Mouse (Mus musculus) erythroid progenitor cell, adult 5-6 weeks (primary cell): ENCODE measurements around the gene Zfp536. TPM values are rescaled to one million over a fixed set of nuclear protein-coding genes. Genes with fewer than 3 reads are reported as not detected.

ENCODE experiments used
- ATAC-seq: replicated peaks from 2 replicates; pipeline ENCODE4 v1.8.0; 2016; ENCODE audit warnings: moderate number of reproducible peaks, mild to moderate bottlenecking, moderate TSS enrichment, inconsistent platforms; ENCODE audit not compliant: poor library complexity, low FRiP score, severe bottlenecking
- total RNA-seq, 2 experiments: library from RNA; stranded (forward) in 1 of 2; stranded (reverse) in 1 of 2; fragments of 150-400 nt in 1 of 2; fragments of 186-747, 209-891 nt in 1 of 2; gene quantifications; 2 replicates each; pipeline versions ENCODE4 v1.2.3 to v1.2.4; 2015 to 2017; ENCODE audit warnings: low replicate concordance in 2 of 2

Gene Zfp536
- total RNA-seq (2015; ENCODE audit: low replicate concordance): not detected in 2 replicates
- total RNA-seq (2017; ENCODE audit: low replicate concordance): not detected in 2 replicates

DNA sequence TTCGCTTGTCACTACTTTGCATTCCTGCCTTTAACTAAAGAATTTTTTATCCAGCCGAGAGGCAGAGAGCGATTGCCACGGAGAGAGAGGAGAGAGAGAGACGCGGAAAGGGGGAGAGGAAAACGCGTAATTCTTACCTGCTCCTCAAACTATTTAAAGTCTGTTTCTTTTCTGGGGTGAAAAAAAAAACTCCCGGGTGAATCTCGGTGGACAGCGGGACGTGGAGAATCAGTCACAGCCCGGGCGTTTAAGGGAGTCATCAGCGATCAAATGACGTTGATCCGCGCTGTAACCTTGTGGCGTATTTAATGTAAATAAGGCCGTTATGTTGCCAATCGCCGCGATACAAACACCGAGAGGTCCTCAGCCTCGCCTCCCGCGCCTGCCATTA lies at the start of gene Zfp536:
Zfp536 (minus strand) TSS at position 330 of the 391 bp plus-strand sequence.
- no peak for ATAC-seq

- no peak for ATAC-seq
These were observed 47.3 kb upstream of the Zfp536 start for GRCm38 (mm10) chr7:37820670-37821301.

GRCm38 (mm10) chr7:37818631-37819340 lies 45.3 kb upstream of the Zfp536 start:
- ATAC-seq: no peak

DNA sequence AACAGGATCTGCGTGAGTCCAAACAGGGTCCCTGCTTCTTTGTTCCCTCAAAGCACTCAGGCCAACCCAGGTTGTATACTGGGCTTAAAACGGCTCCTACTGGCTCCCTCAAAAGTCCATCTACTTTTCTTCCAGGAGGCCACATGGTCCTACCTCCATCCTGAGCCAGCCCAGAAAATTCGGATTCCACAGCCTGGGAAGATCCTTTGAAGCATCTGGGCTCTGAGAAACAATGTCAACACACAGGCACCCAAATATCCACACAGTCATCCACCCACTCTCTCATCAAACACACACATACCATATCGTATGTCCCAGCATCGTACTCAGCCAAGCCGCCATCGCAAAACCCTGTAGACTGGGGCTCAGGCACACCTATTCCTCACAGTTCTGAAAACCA lies 43.5 kb upstream of the Zfp536 start:
- ATAC-seq: no peak

GRCm38 (mm10) chr7:37814844-37815406 lies 41.5 kb upstream of the Zfp536 start:
- no peak for ATAC-seq

GRCm38 (mm10) chr7:37813676-37814075 lies 40.2 kb upstream of the Zfp536 start:
- ATAC-seq: no peak

DNA sequence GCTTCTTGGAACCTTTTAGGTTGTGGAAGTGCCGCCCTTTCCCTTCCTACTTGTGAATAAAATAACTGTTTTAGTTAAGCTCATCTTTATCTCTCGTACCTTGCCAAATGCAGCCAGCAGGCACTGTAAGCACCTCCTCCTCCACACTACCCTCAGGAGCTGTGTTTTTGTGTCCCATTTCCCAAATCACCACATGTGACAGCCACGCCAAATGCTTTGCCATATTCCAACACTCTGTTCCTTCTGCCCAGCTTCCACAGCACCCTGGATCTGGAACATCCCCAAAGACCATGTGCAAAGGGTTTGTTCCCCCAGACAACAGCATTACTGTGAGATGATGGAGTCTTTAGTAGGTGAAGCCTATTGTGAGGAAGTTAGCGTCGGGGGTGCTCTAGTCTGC lies 36.5 kb upstream of the Zfp536 start:
- no peak for ATAC-seq

- no peak for ATAC-seq
These were observed 35.6 kb upstream of the Zfp536 start for GRCm38 (mm10) chr7:37809001-37809400.

DNA sequence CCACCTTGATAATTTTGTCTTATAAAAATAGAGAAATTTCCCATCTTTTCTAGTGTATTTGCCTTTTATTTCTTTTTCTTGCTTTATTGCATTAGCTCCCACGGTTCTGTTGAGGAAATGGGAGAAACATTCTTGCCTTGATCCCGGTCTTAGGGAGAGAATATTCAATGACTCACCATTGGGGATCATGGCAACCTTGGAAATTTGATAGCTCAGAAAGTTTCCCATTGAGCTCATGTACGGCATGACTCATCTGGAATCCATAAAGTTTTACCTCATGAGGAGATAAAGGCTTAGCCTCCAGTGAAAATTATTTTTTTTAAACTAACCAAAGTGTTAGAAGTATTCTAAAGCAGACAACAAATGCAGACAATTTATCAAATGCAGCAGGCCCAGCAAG lies 27.7 kb upstream of the Zfp536 start:
- ATAC-seq: no peak

DNA sequence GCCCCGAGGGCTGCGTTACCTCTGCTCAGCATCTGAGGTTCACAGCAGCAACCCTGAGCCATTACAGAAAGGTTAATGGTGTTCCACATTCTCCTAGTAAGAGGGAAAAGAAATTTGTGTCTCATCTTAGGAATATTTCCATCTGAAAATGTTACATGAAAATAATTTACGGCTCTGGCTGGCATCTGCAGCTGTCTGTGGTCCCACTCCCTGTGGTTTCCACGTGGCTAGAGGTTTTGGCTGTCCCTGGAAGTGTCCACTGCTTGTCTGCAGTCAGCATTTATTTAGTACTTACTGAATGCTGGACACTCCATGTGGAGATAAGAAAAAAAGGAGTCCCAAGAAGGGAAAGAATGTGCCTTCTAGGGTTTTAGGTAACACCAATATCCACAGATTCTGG lies 15.3 kb upstream of the Zfp536 start:
- no peak for ATAC-seq

DNA sequence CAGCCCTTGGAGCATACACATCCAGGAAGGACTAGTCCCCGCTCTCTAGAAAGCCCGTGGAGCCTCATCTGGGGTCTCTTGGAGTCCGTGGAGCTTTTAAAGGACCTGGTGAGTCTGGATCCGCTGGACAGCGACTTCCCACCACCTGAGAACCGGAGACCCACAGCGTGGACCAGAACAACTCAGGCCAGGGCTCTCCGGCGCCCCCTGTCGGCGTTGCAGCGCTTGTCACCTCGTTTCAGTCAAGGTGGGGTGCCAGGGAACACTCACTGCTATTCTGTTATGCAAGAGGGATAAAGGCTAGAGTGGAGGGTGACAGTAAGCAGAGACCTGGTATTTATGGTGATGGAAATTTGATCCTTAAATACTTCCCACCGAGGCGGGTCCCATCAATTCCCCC lies 2.1 kb upstream of the Zfp536 start:
- ATAC-seq: no peak

- no peak for ATAC-seq
These were observed 1.1 kb upstream of the Zfp536 start for GRCm38 (mm10) chr7:37774463-37774970.

- ATAC-seq: no peak
These were observed 465 bp upstream of the Zfp536 start for GRCm38 (mm10) chr7:37773906-37774305.

DNA sequence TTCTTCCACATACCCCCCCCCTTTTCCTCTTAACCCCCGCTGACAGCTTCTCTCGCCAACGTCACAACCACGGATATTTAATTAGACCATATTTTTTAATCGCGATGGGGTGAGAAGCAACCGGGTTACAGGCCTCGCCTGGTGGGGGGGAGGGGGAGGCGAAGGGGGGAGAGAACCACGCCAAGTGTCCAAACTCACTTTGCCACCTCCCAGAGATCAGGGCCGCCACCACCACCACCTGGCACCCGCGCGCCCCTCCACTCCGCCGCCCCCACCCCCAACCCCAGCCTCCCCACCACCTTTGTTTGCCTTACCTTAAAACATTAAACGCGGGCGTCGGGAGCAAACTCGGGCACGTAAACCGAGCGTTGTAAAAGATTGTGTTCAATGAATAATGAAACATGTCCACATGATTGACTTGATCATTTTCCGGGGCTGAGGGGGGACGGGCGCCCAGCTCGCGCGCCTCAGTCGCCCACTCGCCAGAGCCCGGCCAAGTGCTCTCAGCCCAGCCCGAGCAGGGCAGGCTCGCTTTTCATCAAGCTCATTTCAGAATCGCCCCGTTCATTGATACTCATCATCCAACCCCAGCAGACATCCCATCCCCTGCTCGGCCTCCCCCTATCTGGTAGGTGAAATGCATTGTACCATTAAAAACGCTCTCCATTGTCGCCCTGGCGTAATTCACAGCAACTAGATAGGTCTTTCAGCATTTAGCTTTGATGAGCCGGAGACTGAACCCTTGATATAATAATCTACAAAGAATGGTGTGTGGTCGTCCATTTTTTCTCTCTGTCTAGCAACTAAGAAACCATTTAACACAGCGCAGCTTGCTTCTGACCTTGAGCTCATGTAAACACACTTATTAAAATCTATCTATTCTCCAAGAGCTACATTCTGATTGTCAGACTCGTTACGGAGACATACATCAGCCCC lies 797 bp downstream of the Zfp536 start:
- ATAC-seq: no peak

GRCm38 (mm10) chr7:37771491-37772375 lies 1.7 kb downstream of the Zfp536 start:
- ATAC-seq: no peak

DNA sequence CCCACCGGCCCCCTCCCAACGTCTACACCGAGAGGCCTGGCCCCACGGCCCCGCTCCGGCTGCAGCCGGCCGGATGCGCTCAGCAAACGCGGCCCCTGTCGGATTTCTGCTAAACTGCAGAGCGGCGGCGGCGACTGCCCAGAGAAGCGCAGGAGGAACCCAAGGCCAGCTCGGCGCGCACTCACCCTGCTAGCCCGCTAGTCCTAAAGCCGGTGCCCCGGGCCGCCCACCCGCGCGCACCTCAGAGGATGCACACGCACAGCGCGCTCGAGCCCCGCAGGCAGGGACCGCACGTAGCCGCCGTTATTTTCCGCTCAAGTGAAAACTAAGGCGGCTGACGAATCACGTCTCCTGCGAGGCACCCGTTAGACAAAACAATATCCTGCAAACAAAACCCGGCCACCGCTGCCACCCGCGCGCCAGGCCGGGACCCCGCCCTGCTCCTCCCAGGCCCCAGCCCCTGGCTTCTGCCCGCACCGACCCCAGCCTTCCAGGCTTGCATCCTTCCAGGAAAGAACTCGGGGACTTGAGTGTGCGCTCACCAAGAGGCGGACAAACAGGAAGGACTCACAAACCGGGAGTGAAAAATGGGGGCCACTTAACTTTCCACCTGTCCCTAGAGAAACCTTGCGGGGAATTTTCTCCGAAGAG lies 2.9 kb downstream of the Zfp536 start:
- no peak for ATAC-seq

DNA sequence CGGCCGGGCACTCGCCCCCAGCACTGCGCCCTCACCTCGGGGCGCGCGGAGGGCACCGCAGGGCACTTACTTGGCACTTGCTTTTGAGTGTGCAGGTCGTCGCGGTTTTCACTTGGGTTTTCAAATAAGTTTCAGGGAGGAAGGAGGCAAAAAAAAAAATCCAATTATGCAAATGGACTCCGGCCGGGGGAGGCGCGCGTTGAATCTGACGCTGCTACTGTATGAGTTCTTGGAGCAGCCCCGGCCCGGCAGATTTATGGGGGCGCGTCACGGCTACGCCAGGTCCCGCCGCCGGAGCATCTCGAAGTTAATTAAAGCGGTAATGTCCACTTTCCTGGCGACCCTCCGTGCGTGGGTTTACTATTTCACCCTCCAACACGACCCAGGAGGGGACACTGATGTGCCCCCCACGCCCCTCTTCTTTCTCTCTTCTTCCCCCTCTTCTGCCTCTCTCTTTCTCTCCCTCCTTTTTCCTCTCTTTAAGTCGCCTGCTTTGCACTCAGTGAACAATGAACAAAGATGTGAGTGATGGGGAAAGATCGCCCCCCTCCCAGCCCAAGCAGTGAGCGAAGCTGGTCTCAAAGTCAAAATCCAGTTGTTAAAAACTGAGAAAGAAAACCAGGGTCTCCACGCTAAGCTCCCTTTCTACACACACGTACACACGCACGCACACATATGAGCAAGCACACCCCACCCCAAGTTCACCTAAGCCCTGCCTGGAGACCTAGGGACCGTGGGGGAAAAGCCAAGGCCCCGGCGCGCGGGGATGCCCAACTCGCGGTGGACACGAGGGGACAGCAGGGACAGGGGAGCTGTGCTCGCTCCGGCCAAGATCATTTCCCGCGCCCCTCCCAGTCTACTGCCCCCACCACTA lies 3.7 kb downstream of the Zfp536 start:
- no peak for ATAC-seq

DNA sequence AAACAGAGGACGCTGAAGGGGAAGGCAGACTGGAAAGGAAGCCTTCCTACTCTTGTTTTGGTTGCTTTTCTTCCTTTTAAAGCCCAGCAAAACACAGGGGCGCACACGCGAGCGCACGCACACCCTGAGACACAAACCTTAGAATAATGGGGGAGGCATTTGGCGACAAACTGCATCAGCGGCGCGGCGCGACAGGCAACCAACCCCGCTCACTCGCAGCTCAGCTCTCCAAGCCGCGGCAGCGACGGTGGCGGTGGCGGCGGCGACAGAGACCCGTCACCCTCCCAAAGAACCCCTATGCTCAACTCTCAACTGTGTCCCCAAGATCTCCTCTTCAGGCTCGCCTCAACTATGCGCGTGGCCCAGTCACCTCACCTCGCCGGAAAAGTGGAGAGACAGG lies 4.4 kb downstream of the Zfp536 start:
- ATAC-seq: no peak
